Mouse (Mus musculus): ENCODE measurements at regions not wholly inside any gene's neighbourhood (a gene's known extent, or its start where the extent isn't known, plus 50 kb on each side); places are given as distances from the start of the nearest gene placed in this dataset.
A peak's percentile ranks its signal among the peaks of the same experiment; 100 is the strongest.

DNA sequence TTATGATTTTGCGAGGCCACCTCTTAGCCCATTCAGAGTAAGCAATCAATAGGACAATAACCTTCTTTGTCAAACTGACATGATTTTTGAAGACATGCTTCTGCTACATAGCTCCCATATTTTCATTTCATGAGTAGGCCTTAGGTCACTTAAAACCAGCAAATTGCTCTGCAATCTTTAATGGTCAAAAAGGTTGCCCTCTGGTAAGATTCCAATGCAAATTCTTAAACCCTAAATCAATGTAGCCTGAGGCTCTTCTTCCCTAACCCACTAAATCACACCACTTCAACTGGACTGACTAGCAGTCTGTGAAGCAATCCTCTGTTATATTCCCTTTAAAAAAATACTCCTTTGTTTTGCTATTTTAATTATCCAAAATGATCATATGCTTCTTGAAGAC, 1359.0 kb upstream of the Nudt12 start:
- Histone ChIP-seq H3K4me3 (no peak overlapping the region), H3K9ac (replicated peaks) (no peak overlapping the region), H3K4me1 (no peaks in the 10 kb centered on the region), H3K9me3 (no peaks in the 10 kb centered on the region), H3K27ac (replicated peaks) (no peak overlapping the region), H3K36me3 (no peaks in the 10 kb centered on the region), H3K4me2 (replicated peaks) (no peak overlapping the region), H3K27me3 (no peaks in the 10 kb centered on the region)
- no peak for ATAC-seq (ENCODE audit: low FRiP score, low read depth)
- WGBS, result 78% methylated on average over 1 of the region's 1 CpGs

DNA sequence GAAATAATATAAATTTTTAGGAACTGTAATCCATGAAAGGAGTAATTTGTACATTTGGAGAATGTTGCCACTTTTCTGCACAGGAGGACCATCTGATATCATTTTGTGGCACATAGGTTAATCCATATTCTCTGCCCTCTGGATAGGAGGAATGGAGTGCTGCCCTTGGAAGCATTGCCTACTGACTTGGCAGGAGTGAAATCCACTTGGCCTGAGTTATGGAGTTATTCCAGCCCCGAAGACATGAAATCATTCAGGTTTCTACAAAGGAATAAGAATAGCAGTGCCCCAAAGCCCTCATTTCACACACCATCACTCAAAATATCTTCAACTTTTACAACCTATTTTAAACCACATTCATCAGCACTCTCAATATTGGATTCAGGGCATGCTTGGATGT, 1342.2 kb upstream of the Nudt12 start:
- H3K27ac ChIP-seq (replicated peaks), result no peak overlapping the region
- WGBS, result 82% methylated on average over 1 of the region's 1 CpGs
- no peak overlapping the region for H3K4me2 ChIP-seq (replicated peaks)
- H3K9ac ChIP-seq (replicated peaks), result no peak overlapping the region
- H3K27me3 ChIP-seq, result no peaks in the 10 kb centered on the region
- H3K36me3 ChIP-seq, result no peaks in the 10 kb centered on the region
- ATAC-seq (ENCODE audit: low FRiP score, low read depth), result no peak
- no peaks in the 10 kb centered on the region for H3K9me3 ChIP-seq
- H3K4me3 ChIP-seq, result no peak overlapping the region
- H3K4me1 ChIP-seq, result no peaks in the 10 kb centered on the region

DNA sequence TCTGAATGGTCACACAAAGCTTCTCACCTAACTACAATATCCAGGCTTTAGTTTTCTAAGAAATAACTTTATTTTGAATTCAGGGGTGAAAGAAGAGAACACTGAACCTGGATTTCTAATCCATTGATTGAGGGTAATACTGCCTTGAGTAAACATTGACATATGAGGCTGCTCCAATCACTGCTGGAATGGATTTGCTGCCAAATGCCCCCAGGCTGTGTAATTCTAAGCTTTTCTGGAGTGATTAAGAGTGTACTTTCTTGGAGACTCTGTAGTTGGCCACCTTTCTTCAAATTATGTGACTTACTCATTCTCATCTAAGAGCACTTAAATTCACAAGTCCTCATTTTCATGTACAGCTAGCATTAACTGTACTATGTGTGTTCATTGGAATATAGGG, 1331.5 kb upstream of the Nudt12 start:
- no peak for ATAC-seq (ENCODE audit: low FRiP score, low read depth)
- Histone ChIP-seq H3K4me3 (no peak overlapping the region), H3K27me3 (no peaks in the 10 kb centered on the region), H3K9me3 (0 out of 2 replicates have a peak, but pooled peaks cover 6% of the 10 kb centered on the region), H3K4me1 (no peaks in the 10 kb centered on the region), H3K4me2 (replicated peaks) (no peak overlapping the region), H3K9ac (replicated peaks) (no peak overlapping the region), H3K36me3 (no peaks in the 10 kb centered on the region), H3K27ac (replicated peaks) (no peak overlapping the region)

DNA sequence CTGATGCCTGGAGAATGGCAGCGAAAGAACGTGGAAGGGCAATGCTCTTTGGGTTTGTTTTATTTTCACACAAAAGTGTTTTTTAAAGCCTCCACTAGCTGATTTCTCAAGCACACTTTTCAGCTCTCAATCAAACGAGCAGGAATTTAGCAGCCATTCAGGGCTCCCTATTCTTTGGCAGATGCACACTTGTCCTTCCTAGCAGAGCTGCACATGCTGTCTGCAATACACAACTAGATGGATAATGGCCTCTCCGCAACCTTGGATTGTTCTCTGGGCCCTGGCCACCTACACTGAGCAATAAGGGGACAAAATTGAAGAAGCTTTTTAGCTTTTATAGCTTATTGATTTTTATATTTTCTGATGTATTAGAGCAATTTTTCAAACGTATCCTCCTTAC, 1324.5 kb upstream of the Nudt12 start:
- WGBS, result 45% methylated on average over 5 of the region's 5 CpGs
- Histone ChIP-seq H3K9ac (replicated peaks) (no peak overlapping the region), H3K4me1 (0 out of 2 replicates have a peak, but pooled peaks cover 3% of the 10 kb centered on the region), H3K9me3 (0 out of 2 replicates have a peak, but pooled peaks cover 6% of the 10 kb centered on the region), H3K4me3 (no peak overlapping the region), H3K36me3 (no peaks in the 10 kb centered on the region), H3K4me2 (replicated peaks) (no peak overlapping the region), H3K27me3 (no peaks in the 10 kb centered on the region), H3K27ac (replicated peaks) (no peak overlapping the region)
- peak; percentile 92 for ATAC-seq (ENCODE audit: low FRiP score, low read depth)

DNA sequence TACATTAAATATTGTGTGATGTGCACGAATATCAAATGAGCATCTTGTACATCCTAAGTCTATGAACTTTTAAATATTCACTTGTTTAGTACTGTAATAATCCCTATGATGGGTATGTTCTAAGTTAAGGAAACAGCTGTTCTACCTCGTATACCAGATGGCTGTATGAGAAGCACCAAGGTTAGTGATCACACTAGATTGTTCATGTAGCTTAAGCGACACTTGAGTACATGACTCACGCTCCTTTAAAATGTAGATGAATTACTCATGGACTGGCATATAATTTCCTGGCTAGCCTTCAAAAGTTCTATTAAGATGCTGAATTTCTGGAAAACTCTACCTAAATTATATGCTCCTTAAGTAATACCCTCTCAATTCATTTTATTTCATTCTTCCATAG, 1307.9 kb upstream of the Nudt12 start:
- no peak overlapping the region for H3K9ac ChIP-seq (replicated peaks)
- ATAC-seq (ENCODE audit: low FRiP score, low read depth), result no peak
- H3K27me3 ChIP-seq, result no peaks in the 10 kb centered on the region
- WGBS, result 89% methylated on average over 4 of the region's 4 CpGs
- no peaks in the 10 kb centered on the region for H3K4me1 ChIP-seq
- H3K36me3 ChIP-seq, result no peaks in the 10 kb centered on the region
- H3K9me3 ChIP-seq, result no peaks in the 10 kb centered on the region
- no peak overlapping the region for H3K4me3 ChIP-seq
- H3K27ac ChIP-seq (replicated peaks), result no peak overlapping the region
- no peak overlapping the region for H3K4me2 ChIP-seq (replicated peaks)
